Mouse (Mus musculus): Measurements from ENCODE around the gene BC051142. TPM values are rescaled to one million over a fixed set of nuclear protein-coding genes. Genes with fewer than 3 reads are reported as not detected.

BC051142 gene
- total and polyA plus RNA-seq, 2 experiments from 2014 or later: 5.5 to 9.0 TPM

GRCm38 (mm10) chr17:34507591-34507990 is 109.0 kb downstream of the BC051142 start:
- Histone ChIP-seq H3K27me3 (ENCODE audit: insufficient read depth, low read length) (no peaks in the 10 kb centered on the region), H3K4me2 (ENCODE audit: low read depth) (no peak overlapping the region), H3K9ac (no peak overlapping the region), H3K4me3 (ENCODE audit: low read depth, low read length) (no peak overlapping the region), H3K36me3 (ENCODE audit: insufficient read depth) (no peaks in the 10 kb centered on the region), H3K4me1 (ENCODE audit: insufficient read depth) (no peaks in the 10 kb centered on the region), H3K9me3 (ENCODE audit: low read length) (no peaks in the 10 kb centered on the region), H3K27ac (ENCODE audit: low read depth, low read length) (no peak overlapping the region)
- no peak for TF ChIP-seq CTCF (IDR thresholded peaks at IDR 0.05; ENCODE audit: low read depth)
- ATAC-seq (no peak), DNase-seq (no peak)

Other genes with a start within 250 kb of the BC051142 start
- gene H2-DMb1, start 245.7 kb upstream of the BC051142 start, total RNA-seq (2014; rRNA removed): 0.62 and 2.8 TPM in 2 replicates
- gene H2-DMb1, start 245.7 kb upstream of the BC051142 start, polyA plus RNA-seq (2015; fragmentation: Nextera tagmentation; extraction: Ambion mirVana): 1.5 and 1.7 TPM in 2 replicates
- gene Tap1, start 211.3 kb upstream of the BC051142 start, total RNA-seq (2014; rRNA removed): 5.2 and 7.5 TPM in 2 replicates
- gene Tap1, start 211.3 kb upstream of the BC051142 start, polyA plus RNA-seq (2015; fragmentation: Nextera tagmentation; extraction: Ambion mirVana): 4.6 and 5.0 TPM in 2 replicates
- gene Psmb9, start 211.1 kb upstream of the BC051142 start, total RNA-seq (2014; rRNA removed): 1.2 and 1.9 TPM in 2 replicates
- gene Psmb9, start 211.1 kb upstream of the BC051142 start, polyA plus RNA-seq (2015; fragmentation: Nextera tagmentation; extraction: Ambion mirVana): 2.0 and 2.3 TPM in 2 replicates
- gene Psmb8, start 201.1 kb upstream of the BC051142 start, total RNA-seq (2014; rRNA removed): 1.5 and 2.9 TPM in 2 replicates
- gene Psmb8, start 201.1 kb upstream of the BC051142 start, polyA plus RNA-seq (2015; fragmentation: Nextera tagmentation; extraction: Ambion mirVana): 4.8 and 7.2 TPM in 2 replicates
- gene Tap2, start 195.3 kb upstream of the BC051142 start, total RNA-seq (2014; rRNA removed): 1.3 and 1.9 TPM in 2 replicates
- gene Tap2, start 195.3 kb upstream of the BC051142 start, polyA plus RNA-seq (2015; fragmentation: Nextera tagmentation; extraction: Ambion mirVana): 3.2 and 3.8 TPM in 2 replicates
- gene H2-Ob, start 159.9 kb upstream of the BC051142 start, total RNA-seq (2014; rRNA removed): 0.10 TPM in 1 of 2 replicates, not detected in the other
- 0.33 and 0.36 TPM in 2 replicates for gene H2-Ob, start 159.9 kb upstream of the BC051142 start, polyA plus RNA-seq (2015; fragmentation: Nextera tagmentation; extraction: Ambion mirVana)
- 0.38 and 2.0 TPM in 2 replicates for gene H2-Ab1, start 141.1 kb upstream of the BC051142 start, total RNA-seq (2014; rRNA removed)
- 1.8 and 2.1 TPM in 2 replicates for gene H2-Ab1, start 141.1 kb upstream of the BC051142 start, polyA plus RNA-seq (2015; fragmentation: Nextera tagmentation; extraction: Ambion mirVana)
- 0.14 and 0.85 TPM in 2 replicates for gene H2-Aa, start 111.0 kb upstream of the BC051142 start, total RNA-seq (2014; rRNA removed)
- gene H2-Aa, start 111.0 kb upstream of the BC051142 start, polyA plus RNA-seq (2015; fragmentation: Nextera tagmentation; extraction: Ambion mirVana): 0.59 and 0.73 TPM in 2 replicates
- gene H2-Eb1, start 93.0 kb upstream of the BC051142 start, total RNA-seq (2014; rRNA removed): 1.5 and 2.1 TPM in 2 replicates
- 2.5 and 2.7 TPM in 2 replicates for gene H2-Eb1, start 93.0 kb upstream of the BC051142 start, polyA plus RNA-seq (2015; fragmentation: Nextera tagmentation; extraction: Ambion mirVana)
- 0.15 TPM in 1 of 2 replicates, not detected in the other for gene H2-Eb2, start 73.2 kb upstream of the BC051142 start, total RNA-seq (2014; rRNA removed)
- gene H2-Eb2, start 73.2 kb upstream of the BC051142 start, polyA plus RNA-seq (2015; fragmentation: Nextera tagmentation; extraction: Ambion mirVana): 0.04 TPM in 1 of 2 replicates, not detected in the other
- not detected in 2 replicates for gene Btnl2, start 44.0 kb upstream of the BC051142 start, total RNA-seq (2014; rRNA removed)
- not detected in 2 replicates for gene Btnl2, start 44.0 kb upstream of the BC051142 start, polyA plus RNA-seq (2015; fragmentation: Nextera tagmentation; extraction: Ambion mirVana)
- gene Btnl1, start 21.7 kb upstream of the BC051142 start, total RNA-seq (2014; rRNA removed): not detected in 2 replicates
- not detected in 2 replicates for gene Btnl1, start 21.7 kb upstream of the BC051142 start, polyA plus RNA-seq (2015; fragmentation: Nextera tagmentation; extraction: Ambion mirVana)
- not detected in 2 replicates for gene Btnl4, start 78.5 kb downstream of the BC051142 start, total RNA-seq (2014; rRNA removed)
- gene Btnl4, start 78.5 kb downstream of the BC051142 start, polyA plus RNA-seq (2015; fragmentation: Nextera tagmentation; extraction: Ambion mirVana): not detected in 2 replicates
- not detected in 2 replicates for gene Btnl6, start 118.5 kb downstream of the BC051142 start, total RNA-seq (2014; rRNA removed)
- not detected in 2 replicates for gene Btnl6, start 118.5 kb downstream of the BC051142 start, polyA plus RNA-seq (2015; fragmentation: Nextera tagmentation; extraction: Ambion mirVana)
- gene Notch4, start 165.4 kb downstream of the BC051142 start, total RNA-seq (2014; rRNA removed): 2.8 and 16.0 TPM in 2 replicates
- gene Notch4, start 165.4 kb downstream of the BC051142 start, polyA plus RNA-seq (2015; fragmentation: Nextera tagmentation; extraction: Ambion mirVana): 3.8 and 5.5 TPM in 2 replicates
- 1.2 and 2.4 TPM in 2 replicates for gene Gpsm3, start 191.0 kb downstream of the BC051142 start, total RNA-seq (2014; rRNA removed)
- gene Gpsm3, start 191.0 kb downstream of the BC051142 start, polyA plus RNA-seq (2015; fragmentation: Nextera tagmentation; extraction: Ambion mirVana): 4.2 and 4.6 TPM in 2 replicates
- gene Pbx2, start 192.4 kb downstream of the BC051142 start, total RNA-seq (2014; rRNA removed): 56.7 and 75.2 TPM in 2 replicates
- gene Pbx2, start 192.4 kb downstream of the BC051142 start, polyA plus RNA-seq (2015; fragmentation: Nextera tagmentation; extraction: Ambion mirVana): 3.9 and 5.9 TPM in 2 replicates
- 1.8 and 2.8 TPM in 2 replicates for gene Ager, start 199.0 kb downstream of the BC051142 start, total RNA-seq (2014; rRNA removed)
- gene Ager, start 199.0 kb downstream of the BC051142 start, polyA plus RNA-seq (2015; fragmentation: Nextera tagmentation; extraction: Ambion mirVana): 0.92 and 1.2 TPM in 2 replicates
- 39.0 and 45.3 TPM in 2 replicates for gene Rnf5, start 204.9 kb downstream of the BC051142 start, total RNA-seq (2014; rRNA removed)
- gene Rnf5, start 204.9 kb downstream of the BC051142 start, polyA plus RNA-seq (2015; fragmentation: Nextera tagmentation; extraction: Ambion mirVana): 245 and 252 TPM in 2 replicates
- 187 and 217 TPM in 2 replicates for gene Agpat1, start 205.4 kb downstream of the BC051142 start, total RNA-seq (2014; rRNA removed)
- 88.5 and 104 TPM in 2 replicates for gene Agpat1, start 205.4 kb downstream of the BC051142 start, polyA plus RNA-seq (2015; fragmentation: Nextera tagmentation; extraction: Ambion mirVana)
- 2.7 and 3.2 TPM in 2 replicates for gene Egfl8, start 217.2 kb downstream of the BC051142 start, total RNA-seq (2014; rRNA removed)
- 3.8 and 4.8 TPM in 2 replicates for gene Egfl8, start 217.2 kb downstream of the BC051142 start, polyA plus RNA-seq (2015; fragmentation: Nextera tagmentation; extraction: Ambion mirVana)
- gene Ppt2, start 229.7 kb downstream of the BC051142 start, total RNA-seq (2014; rRNA removed): 24.2 and 27.2 TPM in 2 replicates
- gene Ppt2, start 229.7 kb downstream of the BC051142 start, polyA plus RNA-seq (2015; fragmentation: Nextera tagmentation; extraction: Ambion mirVana): 17.6 and 20.2 TPM in 2 replicates
- 7.8 and 11.4 TPM in 2 replicates for gene Prrt1, start 230.7 kb downstream of the BC051142 start, total RNA-seq (2014; rRNA removed)
- 12.2 and 15.1 TPM in 2 replicates for gene Prrt1, start 230.7 kb downstream of the BC051142 start, polyA plus RNA-seq (2015; fragmentation: Nextera tagmentation; extraction: Ambion mirVana)
- gene Fkbpl, start 245.9 kb downstream of the BC051142 start, total RNA-seq (2014; rRNA removed): 9.6 and 19.9 TPM in 2 replicates
- gene Fkbpl, start 245.9 kb downstream of the BC051142 start, polyA plus RNA-seq (2015; fragmentation: Nextera tagmentation; extraction: Ambion mirVana): 8.2 and 11.4 TPM in 2 replicates
- gene Atf6b, start 248.3 kb downstream of the BC051142 start, total RNA-seq (2014; rRNA removed): 39.9 and 43.7 TPM in 2 replicates
- 86.1 and 86.4 TPM in 2 replicates for gene Atf6b, start 248.3 kb downstream of the BC051142 start, polyA plus RNA-seq (2015; fragmentation: Nextera tagmentation; extraction: Ambion mirVana)

Data from forebrain, postnatal 0 days (tissue).